Mouse (Mus musculus) brain, embryonic 14.5 days (tissue): ENCODE measurements around the gene Plcb1. TPM values are rescaled to one million over a fixed set of nuclear protein-coding genes. Genes with fewer than 3 reads are reported as not detected.

Experiments used
- DNase-seq: peaks from one replicate; pipeline ENCODE4 v3.0.0-alpha.2; 2011; ENCODE audit warnings: low read depth
- CTCF ChIP-seq: fragments of 200-500 bp; IDR thresholded peaks from 2 replicates; pipeline ENCODE4 v1.5.1; 2012; ENCODE audit warnings: inconsistent platforms, mild to moderate bottlenecking, moderate library complexity, borderline replicate concordance; ENCODE audit not compliant: insufficient read depth, insufficient read length; ENCODE audit errors: extremely low read depth
- POLR2A ChIP-seq: fragments of 200-500 bp; IDR thresholded peaks from 2 replicates; pipeline ENCODE4 v1.6.1; 2012; ENCODE audit warnings: mild to moderate bottlenecking, inconsistent platforms, borderline replicate concordance; ENCODE audit not compliant: poor library complexity, insufficient read depth, insufficient read length, severe bottlenecking; ENCODE audit errors: extremely low read depth
- polyA plus RNA-seq: library from polyadenylated mRNA; depleted of rRNA; stranded (reverse); fragments of >200 nt; gene quantifications from 2 replicates; pipeline ENCODE4 v1.2.3, GENCODE M21; 2012

The Plcb1 gene
- polyA plus RNA-seq, 1 experiment: 15.2 TPM

GRCm38 (mm10) chr2:135092588-135093162, 306.8 kb downstream of the Plcb1 start:
- DNase-seq: no peak
- TF ChIP-seq CTCF (no peak), POLR2A (no peak)

GRCm38 (mm10) chr2:135101292-135101691, 315.4 kb downstream of the Plcb1 start:
- DNase-seq: peak; percentile 62
- TF ChIP-seq CTCF (no peak), POLR2A (no peak)

DNA sequence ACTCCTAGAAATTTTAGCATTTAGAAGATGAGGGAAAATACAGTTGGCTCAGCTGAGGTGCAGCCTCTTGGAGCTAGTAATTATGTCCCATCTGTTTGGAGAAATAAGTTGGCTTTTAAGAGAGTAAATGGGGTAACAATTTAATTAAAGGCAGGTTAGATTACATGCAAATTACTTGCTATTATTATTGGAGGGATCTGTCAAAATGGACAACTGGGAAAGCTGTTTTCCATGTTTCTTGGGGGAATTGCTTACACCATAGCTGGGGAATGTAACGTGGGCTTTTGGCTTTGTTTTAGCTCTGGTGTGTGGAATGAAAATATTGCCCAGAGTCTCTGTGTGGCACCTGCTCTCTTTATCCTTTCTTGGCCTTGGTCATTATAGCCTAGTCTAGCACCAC, 316.1 kb downstream of the Plcb1 start:
- TF ChIP-seq CTCF (no peak), POLR2A (no peak)
- peak; percentile 70 for DNase-seq

DNA sequence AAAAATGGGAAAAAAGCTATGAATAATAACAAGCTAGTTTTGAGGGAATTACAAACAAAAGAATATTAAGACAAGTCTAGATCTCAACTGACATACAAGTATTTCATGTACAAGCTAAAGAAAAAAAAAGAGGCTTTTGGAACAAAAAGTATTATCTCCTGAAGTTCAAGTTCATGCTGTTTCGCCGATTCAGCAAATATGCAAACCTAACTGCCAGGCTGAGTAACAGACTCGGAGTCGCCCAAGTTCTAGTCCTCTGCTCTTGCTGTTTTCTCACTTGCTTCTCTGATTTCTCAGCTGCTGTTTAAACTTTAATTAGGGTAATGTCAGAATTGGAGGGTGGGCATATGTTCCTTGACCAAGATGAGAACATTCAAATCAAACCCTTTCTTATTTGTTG, 320.8 kb downstream of the Plcb1 start:
- no peak for TF ChIP-seq CTCF

DNA sequence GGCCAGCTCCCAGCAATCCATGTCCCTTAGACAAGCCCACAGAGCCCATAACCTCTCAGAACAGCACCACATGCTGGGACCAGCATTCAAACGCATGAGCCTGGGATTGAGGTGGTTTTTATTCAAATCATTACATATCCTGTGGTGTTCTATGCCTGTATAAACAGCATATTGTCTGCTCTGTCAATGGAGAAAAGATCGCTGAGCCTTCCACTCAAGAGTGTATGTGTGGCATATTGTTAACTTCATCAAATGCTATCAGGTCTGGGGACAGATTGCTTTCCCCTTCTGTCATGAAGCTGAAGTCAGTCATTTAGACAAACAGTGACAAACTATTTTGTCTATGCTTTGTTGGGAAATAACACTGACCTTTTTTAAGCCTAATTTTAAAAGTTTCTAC, 322.7 kb downstream of the Plcb1 start:
- DNase-seq: peak; percentile 54
- TF ChIP-seq CTCF (no peak), POLR2A (no peak)

More for the DNA sequence above, 320.8 kb downstream of the Plcb1 start:
- peak; percentile 46 for DNase-seq

GRCm38 (mm10) chr2:135114501-135115128, 328.7 kb downstream of the Plcb1 start:
- TF ChIP-seq CTCF (no peak), POLR2A (no peak)
- DNase-seq: no peak

DNA sequence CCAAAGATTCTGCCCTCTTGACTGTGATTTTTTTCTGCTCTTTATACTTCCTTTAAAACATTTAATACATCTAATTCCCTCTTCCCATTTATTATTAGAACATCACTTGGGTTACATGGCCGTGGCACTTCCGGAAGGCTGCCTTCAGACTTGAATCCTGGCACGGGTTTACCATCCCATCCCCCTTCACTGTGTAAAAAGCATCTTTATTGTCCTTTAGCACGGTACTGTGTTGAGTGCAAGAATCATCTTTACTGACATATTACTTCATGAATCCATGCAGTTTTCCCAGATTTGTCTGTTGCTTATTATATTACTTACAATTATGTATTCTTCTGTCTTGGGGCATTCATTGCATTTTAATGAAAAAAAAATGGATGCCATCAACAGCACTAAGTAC, 337.2 kb downstream of the Plcb1 start:
- no peak for DNase-seq
- TF ChIP-seq POLR2A (no peak), CTCF (no peak)

GRCm38 (mm10) chr2:135123695-135124343, 338.0 kb downstream of the Plcb1 start:
- no peak for TF ChIP-seq CTCF
- TF ChIP-seq POLR2A: no peak
- DNase-seq: no peak

- TF ChIP-seq CTCF (no peak), POLR2A (no peak)
- no peak for DNase-seq
Observed at GRCm38 (mm10) chr2:135140576-135140975, 354.7 kb downstream of the Plcb1 start.

GRCm38 (mm10) chr2:135152289-135152688, 366.4 kb downstream of the Plcb1 start:
- no peak for TF ChIP-seq CTCF
- TF ChIP-seq POLR2A: no peak
- no peak for DNase-seq

DNA sequence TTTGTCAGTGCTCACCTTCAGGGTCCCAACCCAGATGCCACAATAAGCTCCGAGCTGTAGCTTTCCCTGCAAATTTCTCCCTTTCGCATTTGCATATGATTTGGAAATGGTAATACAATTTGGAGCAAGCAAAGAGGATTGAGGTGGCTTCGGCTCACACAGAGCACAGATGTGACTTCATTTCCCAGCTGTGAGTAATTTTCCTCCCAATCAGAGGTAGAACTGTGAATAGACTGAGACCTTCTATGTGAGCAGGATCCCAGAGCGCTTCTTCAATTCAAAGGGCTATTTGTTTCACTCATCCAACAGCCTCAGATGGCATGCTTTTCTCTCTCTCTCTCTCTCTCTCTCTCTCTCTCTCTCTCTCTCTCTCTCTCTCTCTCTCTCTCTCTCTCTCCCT, 367.4 kb downstream of the Plcb1 start:
- peak; percentile 34 for DNase-seq
- TF ChIP-seq CTCF (no peak), POLR2A (no peak)

DNA sequence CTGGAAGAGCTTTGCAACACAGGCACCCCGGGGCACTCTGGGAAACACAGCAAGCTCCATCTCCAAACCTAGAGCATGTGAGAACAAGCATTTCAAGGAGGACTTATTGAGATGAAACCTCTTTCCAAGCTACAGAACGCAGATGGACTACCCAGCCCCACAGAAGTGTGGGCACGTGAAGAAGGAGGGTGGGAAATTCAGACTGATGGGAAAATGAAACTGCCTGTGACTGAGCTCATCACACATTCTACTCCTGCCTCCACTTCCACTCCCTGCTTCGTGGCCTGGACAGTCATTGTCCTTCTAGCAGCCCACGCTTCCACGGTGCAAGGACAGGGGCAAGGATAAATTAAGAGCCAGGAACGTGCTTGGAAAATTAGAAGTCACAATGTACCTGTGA, 370.2 kb downstream of the Plcb1 start:
- TF ChIP-seq POLR2A: no peak
- no peak for TF ChIP-seq CTCF
- DNase-seq: no peak
